Mouse (Mus musculus) kidney, embryonic 14.5 days (tissue): ENCODE results near the gene Ip6k2. TPM values are rescaled to one million over a fixed set of nuclear protein-coding genes. Genes with fewer than 3 reads are reported as not detected.

Source experiments
- ATAC-seq: fragments of 200-750 bp; cut with Nextera tagmentation; 2 replicates; pipeline ENCODE4 v1.8.0; 2017; ENCODE audit warnings: moderate number of reproducible peaks, mild to moderate bottlenecking, moderate TSS enrichment, moderate library complexity; ENCODE audit not compliant: low FRiP score, low TSS enrichment
- H3K27ac ChIP-seq: fragments of 300-500 bp; sonication (generic); 2 replicates; pipeline ENCODE4 v1.5.1; 2014; ENCODE audit warnings: low read depth, mild to moderate bottlenecking, low read length, moderate library complexity, mixed read lengths
- H3K27me3 ChIP-seq: fragments of 300-500 bp; sonication (generic); 2 replicates; pipeline ENCODE4 v1.6.1; 2014; ENCODE audit warnings: mild to moderate bottlenecking, low read length; ENCODE audit not compliant: control insufficient read depth, insufficient read depth
- H3K36me3 ChIP-seq: fragments of 300-500 bp; sonication (generic); 2 replicates; pipeline ENCODE4 v1.6.1; 2014; ENCODE audit warnings: low read length, mixed read lengths; ENCODE audit not compliant: control insufficient read depth, insufficient read depth
- H3K4me1 ChIP-seq: fragments of 300-500 bp; sonication (generic); 2 replicates; pipeline ENCODE4 v1.6.1; 2014; ENCODE audit warnings: low read length, mixed read lengths; ENCODE audit not compliant: control insufficient read depth, insufficient read depth
- H3K4me2 ChIP-seq: fragments of 300-500 bp; sonication (generic); replicated peaks from 2 replicates; pipeline ENCODE4 v1.6.1; 2014; ENCODE audit warnings: low read depth, mild to moderate bottlenecking, low read length
- H3K4me3 ChIP-seq: fragments of 300-500 bp; sonication (generic); 2 replicates; pipeline ENCODE4 v1.5.1; 2014; ENCODE audit warnings: mild to moderate bottlenecking, low read length
- H3K9ac ChIP-seq: fragments of 300-500 bp; sonication (generic); 2 replicates; pipeline ENCODE4 v1.6.1; 2014; ENCODE audit warnings: low read depth, mild to moderate bottlenecking, low read length, moderate library complexity
- H3K9me3 ChIP-seq: fragments of 300-500 bp; sonication (generic); 2 replicates; pipeline ENCODE4 v1.6.1; 2016; ENCODE audit warnings: low read length; ENCODE audit not compliant: control insufficient read depth
- WGBS: fragments of 180-500 bp; shearing (Covaris S2); extraction: QIAGEN DNeasy Blood & Tissue Kit; methylation state at CpG from one replicate; pipeline ENCODE4 v1.1.7; 2014; 5-methylcytosine and 5-hydroxymethylcytosine counted together
- polyA plus RNA-seq: library from polyadenylated mRNA; unstranded; fragments of >200 nt; fragmentation: Nextera tagmentation; extraction: Ambion mirVana; gene quantifications from 2 replicates; pipeline ENCODE4 v1.2.1, GENCODE M21; 2014

Ip6k2 gene
- polyA plus RNA-seq, 1 experiment from 2014 or later: 134 TPM

DNA sequence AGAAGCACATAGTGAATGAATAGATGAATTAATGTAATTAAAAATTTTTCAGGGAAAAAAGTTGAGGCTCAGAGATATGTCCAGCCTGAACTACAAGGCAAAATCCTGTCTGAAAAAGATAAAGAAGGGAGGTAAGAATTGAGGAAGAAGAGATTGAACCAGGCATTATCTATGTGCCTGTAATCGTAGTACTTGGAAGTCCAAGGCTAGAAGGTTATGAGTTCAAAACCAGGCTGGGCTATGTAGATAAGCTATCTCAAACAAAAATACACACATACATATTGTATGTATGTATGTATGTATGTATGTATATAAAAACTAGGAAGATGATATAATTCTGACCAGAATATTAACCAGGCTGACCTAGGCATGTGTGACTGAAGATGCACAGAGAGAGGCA, 8.7 kb downstream of the Ip6k2 start:
- Histone ChIP-seq H3K4me3 (no peak overlapping the region), H3K36me3 (peaks cover 21% of the 10 kb centered on the region), H3K27me3 (no peaks in the 10 kb centered on the region), H3K27ac (no peak overlapping the region), H3K4me1 (peaks cover 51% of the 10 kb centered on the region), H3K9ac (no peak overlapping the region), H3K9me3 (no peaks in the 10 kb centered on the region), H3K4me2 (no peak overlapping the region)
- no peak for ATAC-seq
- WGBS: 85% methylated on average over 1 of the region's 1 CpGs

DNA sequence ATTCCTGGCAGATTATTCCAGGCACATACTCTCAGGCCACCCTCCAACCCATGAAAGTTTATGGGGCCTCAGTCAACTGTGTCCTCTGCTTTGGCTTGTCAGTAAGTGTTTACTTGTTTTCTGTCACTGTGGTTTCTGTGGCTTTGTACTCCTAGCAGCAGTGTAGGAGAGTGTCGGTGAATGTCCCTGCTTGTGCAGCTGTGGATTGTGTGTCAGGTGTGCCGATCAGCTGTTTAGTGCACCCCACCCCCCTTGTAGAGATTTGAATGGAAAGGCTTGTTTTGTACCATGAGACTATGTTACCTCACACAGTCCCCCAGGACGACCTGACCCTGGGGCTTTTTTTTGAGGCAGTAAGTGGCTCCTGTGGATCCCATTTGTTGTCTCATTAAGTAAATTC, 9.1 kb downstream of the Ip6k2 start:
- no peak overlapping the region for H3K27ac ChIP-seq
- H3K4me1 ChIP-seq: peaks cover 48% of the 10 kb centered on the region
- 58% methylated on average over 3 of the region's 3 CpGs for WGBS

DNA sequence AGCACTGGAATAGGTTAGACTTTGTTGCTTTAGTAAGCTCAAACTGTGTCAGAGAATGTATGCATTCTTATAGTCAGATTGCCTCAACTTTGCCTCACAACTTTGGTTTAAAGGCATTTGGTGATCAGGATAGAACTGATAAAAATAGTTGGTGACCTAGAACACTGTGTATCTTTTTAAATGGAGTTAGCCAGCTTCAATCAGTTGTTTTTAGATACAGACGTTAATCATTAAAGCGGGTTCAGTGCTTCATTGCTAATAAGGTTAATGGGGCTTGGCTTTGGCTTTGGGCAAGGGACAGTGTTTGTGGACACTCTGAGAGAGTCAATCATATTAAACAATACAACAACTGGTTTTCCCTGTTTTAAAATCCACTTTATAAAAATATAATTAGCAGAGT, 11.7 kb downstream of the Ip6k2 start:
- peak overlapping the region; percentile 51; the same call in 1 of the 2 replicates for H3K27ac ChIP-seq
- WGBS: 39% methylated on average over 2 of the region's 2 CpGs
- no peaks in the 10 kb centered on the region for H3K9me3 ChIP-seq
- H3K9ac ChIP-seq: no peak overlapping the region
- peaks cover 48% of the 10 kb centered on the region for H3K36me3 ChIP-seq
- no peaks in the 10 kb centered on the region for H3K27me3 ChIP-seq
- no peak for ATAC-seq
- H3K4me1 ChIP-seq: peaks cover 45% of the 10 kb centered on the region
- H3K4me3 ChIP-seq: no peak overlapping the region
- H3K4me2 ChIP-seq: peak overlapping the region; percentile 26

More for the DNA sequence above, 9.1 kb downstream of the Ip6k2 start:
- H3K4me2 ChIP-seq: no peak overlapping the region
- H3K27me3 ChIP-seq: no peaks in the 10 kb centered on the region
- peaks cover 24% of the 10 kb centered on the region for H3K36me3 ChIP-seq
- no peak overlapping the region for H3K4me3 ChIP-seq
- H3K9ac ChIP-seq: no peak overlapping the region
- H3K9me3 ChIP-seq: no peaks in the 10 kb centered on the region
- ATAC-seq: no peak

DNA sequence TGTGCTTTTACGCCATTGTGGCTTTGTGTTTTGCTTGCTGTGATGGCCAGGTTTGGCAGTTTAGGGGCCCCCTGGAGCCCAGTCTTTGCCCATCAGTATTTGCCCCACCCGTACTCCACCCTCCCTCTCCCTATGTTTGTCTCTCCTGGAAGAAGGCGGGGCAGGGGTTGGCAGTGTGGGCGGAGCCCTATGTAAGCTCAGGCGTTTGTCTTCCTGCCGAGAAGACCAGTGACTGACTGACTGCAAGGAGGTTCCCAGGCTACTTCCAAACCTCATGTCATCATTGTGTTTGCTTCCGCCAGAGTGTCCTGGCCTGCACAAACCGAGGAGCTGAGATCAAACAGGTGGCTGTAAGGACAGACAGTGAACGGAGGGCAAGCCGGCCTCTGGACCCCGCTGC, 12.2 kb downstream of the Ip6k2 start:
- Histone ChIP-seq H3K9me3 (no peaks in the 10 kb centered on the region), H3K4me1 (peaks cover 45% of the 10 kb centered on the region), H3K4me3 (no peak overlapping the region; the same call in 1 of the 2 replicates), H3K9ac (0 out of 2 replicates have a peak overlapping the region, but pooled peaks have one; percentile 34), H3K36me3 (peaks cover 49% of the 10 kb centered on the region), H3K27ac (peak overlapping the region; percentile 51; the same call in 1 of the 2 replicates), H3K4me2 (peak overlapping the region; percentile 26), H3K27me3 (no peaks in the 10 kb centered on the region)
- 25% methylated on average over 11 of the region's 11 CpGs for WGBS
- peak; percentile 68 for ATAC-seq

DNA sequence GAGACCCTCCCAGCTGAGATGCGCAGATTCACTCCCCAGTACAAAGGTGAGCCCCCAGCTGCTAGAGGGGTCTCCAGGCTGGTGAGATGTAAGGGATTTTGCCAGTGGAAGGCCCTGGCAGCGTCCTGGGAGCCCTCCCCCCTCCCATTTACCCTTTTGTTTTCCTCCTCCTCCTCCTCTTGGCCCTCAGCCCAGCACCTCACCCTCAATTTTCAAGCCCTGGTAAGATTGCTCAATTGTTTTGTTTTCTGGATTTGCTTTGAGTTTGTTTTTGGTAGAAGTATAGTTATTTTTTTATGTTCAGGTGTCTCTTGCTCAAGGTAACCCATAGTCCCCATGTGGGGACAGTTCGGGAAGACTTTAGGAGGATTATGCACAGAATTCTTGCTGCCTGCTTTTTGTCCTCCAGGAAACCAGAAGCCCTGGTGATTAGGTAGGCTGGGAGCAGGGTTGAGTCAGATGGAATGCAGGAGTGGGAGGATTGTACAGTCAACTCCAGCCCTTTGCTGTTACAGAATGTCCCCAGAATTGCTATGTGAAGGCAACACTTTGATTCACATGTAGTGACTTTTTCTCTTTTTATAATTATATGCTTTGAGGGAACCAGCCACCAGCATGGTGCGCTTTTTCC, 12.9 kb downstream of the Ip6k2 start:
- no peak overlapping the region; the same call in 1 of the 2 replicates for H3K4me3 ChIP-seq
- WGBS: 77% methylated on average over 4 of the region's 4 CpGs
- no peak overlapping the region for H3K4me2 ChIP-seq
- no peak for ATAC-seq
- no peaks in the 10 kb centered on the region for H3K27me3 ChIP-seq
- H3K27ac ChIP-seq: peak overlapping the region; percentile 51; the same call in 1 of the 2 replicates
- peaks cover 53% of the 10 kb centered on the region for H3K36me3 ChIP-seq
- H3K9ac ChIP-seq: no peak overlapping the region
- H3K4me1 ChIP-seq: peaks cover 45% of the 10 kb centered on the region
- no peaks in the 10 kb centered on the region for H3K9me3 ChIP-seq

DNA sequence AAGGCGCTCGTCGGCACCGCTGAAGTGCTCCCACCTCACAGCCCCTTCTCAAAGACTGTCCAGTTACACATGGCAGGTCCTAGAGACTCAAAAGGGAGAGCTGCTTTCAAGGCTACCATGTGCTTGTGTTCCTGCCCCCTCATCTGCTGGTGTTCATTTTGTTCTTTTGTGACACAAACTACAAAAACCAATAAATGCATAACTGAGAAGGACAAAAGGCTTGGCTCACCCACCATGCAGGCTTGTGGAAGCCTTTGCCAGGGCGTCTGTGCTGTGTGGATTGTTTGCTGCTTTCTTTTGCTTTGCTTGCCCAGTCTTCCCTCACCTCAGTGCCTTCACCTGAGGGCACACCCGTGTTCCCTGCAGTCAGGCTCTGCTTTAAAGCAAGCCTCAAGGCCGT, 13.9 kb downstream of the Ip6k2 start:
- 89% methylated on average over 7 of the region's 7 CpGs for WGBS
- H3K4me3 ChIP-seq: no peak overlapping the region
- H3K9ac ChIP-seq: no peak overlapping the region
- H3K36me3 ChIP-seq: peaks cover 63% of the 10 kb centered on the region
- H3K27ac ChIP-seq: no peak overlapping the region
- no peak overlapping the region for H3K4me2 ChIP-seq
- no peak for ATAC-seq
- peaks cover 40% of the 10 kb centered on the region for H3K4me1 ChIP-seq
- no peaks in the 10 kb centered on the region for H3K27me3 ChIP-seq
- no peaks in the 10 kb centered on the region for H3K9me3 ChIP-seq

DNA sequence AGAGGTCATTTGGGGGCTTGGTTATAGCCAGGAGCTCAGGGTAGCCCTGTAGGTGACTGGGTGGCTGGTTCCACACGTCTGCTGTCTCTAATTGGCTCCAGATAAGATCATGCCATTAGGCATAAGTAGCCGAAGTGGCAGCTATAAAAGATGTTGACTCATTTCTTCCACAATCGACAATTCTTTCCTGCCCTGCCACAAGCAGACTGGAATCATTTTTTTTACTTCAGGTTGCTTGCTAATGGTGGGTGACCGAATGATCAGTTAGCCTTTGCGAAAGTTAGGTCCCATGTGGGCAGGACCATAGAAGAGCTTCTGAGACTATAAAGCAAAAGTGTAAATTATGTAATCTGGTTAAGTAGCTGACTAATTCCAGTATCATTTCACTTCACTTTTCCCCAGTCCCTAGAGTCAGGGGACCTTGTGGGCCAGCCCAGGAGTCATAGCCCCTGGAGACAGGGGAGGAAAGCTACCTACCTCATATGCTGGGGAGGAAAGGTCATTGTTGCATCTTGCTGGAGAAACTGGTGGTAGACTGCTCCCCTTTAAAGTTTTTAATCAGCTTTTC, 15.0 kb downstream of the Ip6k2 start:
- Histone ChIP-seq H3K4me2 (no peak overlapping the region), H3K9ac (no peak overlapping the region), H3K36me3 (peaks cover 72% of the 10 kb centered on the region), H3K4me3 (no peak overlapping the region), H3K4me1 (peaks cover 30% of the 10 kb centered on the region), H3K27me3 (no peaks in the 10 kb centered on the region), H3K27ac (no peak overlapping the region), H3K9me3 (no peaks in the 10 kb centered on the region)
- WGBS: 71% methylated on average over 5 of the region's 5 CpGs
- no peak for ATAC-seq

DNA sequence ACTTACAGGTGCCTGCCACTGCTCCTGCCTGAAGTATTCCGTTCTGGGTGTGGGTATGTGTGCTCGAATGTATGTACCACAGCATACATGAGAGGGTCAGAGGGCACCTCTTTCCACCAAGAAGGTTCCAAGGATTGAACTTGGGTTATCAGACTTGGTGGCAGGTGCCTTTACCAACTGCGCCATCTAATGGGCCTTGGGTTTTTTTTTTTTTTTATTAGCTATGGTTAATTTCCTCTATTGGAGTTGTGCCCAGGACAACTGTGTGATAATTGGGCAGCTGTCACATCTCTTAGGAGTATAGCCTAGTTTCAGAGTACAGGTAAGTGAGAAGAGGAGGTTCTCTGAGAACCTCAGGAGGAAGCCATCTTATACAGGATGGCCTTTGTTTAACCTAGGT, 16.0 kb downstream of the Ip6k2 start:
- H3K9me3 ChIP-seq: no peaks in the 10 kb centered on the region

DNA sequence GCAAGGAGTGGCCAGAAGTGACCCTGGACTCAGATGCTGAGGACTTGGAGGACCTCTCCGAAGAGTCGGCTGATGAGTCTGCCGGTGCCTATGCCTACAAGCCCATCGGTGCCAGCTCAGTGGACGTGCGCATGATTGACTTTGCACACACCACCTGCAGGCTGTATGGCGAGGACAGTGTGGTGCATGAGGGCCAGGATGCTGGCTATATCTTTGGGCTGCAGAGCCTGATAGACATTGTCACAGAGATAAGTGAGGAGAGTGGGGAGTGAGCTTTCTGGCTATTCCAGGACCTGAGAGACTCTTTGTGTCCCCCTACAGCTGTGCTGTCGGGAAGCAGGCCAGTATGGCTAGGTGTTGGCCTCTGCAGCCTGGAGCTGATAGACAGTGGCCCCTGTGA, 22.2 kb downstream of the Ip6k2 start:
- 91% methylated on average over 8 of the region's 8 CpGs for WGBS

More for the DNA sequence above, 16.0 kb downstream of the Ip6k2 start:
- Histone ChIP-seq H3K4me3 (no peak overlapping the region), H3K27me3 (no peaks in the 10 kb centered on the region), H3K9ac (no peak overlapping the region), H3K4me2 (no peak overlapping the region), H3K27ac (no peak overlapping the region), H3K36me3 (peaks cover 81% of the 10 kb centered on the region), H3K4me1 (peaks cover 21% of the 10 kb centered on the region)
- ATAC-seq: no peak
- 86% methylated on average over 3 of the region's 3 CpGs for WGBS

More for the DNA sequence above, 22.2 kb downstream of the Ip6k2 start:
- Histone ChIP-seq H3K9me3 (no peaks in the 10 kb centered on the region), H3K4me3 (no peak overlapping the region), H3K27ac (no peak overlapping the region), H3K4me1 (peaks cover 10% of the 10 kb centered on the region), H3K27me3 (no peaks in the 10 kb centered on the region), H3K36me3 (peaks cover 63% of the 10 kb centered on the region), H3K4me2 (no peak overlapping the region), H3K9ac (no peak overlapping the region)
- ATAC-seq: no peak
